Mouse (Mus musculus): ENCODE measurements around the gene Dst. TPM values are rescaled to one million over a fixed set of nuclear protein-coding genes. Genes with fewer than 3 reads are reported as not detected.
A peak's percentile ranks its signal among the peaks of the same experiment; 100 is the strongest.

Gene Dst
- polyA plus RNA-seq, 1 experiment from 2014 or later, result 15.0 TPM

- Histone ChIP-seq H3K36me3 (peaks cover 9% of the 10 kb centered on the region), H3K27ac (0 out of 2 replicates have a peak overlapping the region, but pooled peaks have one; percentile 38), H3K9me3 (no peaks in the 10 kb centered on the region), H3K4me1 (peaks cover 24% of the 10 kb centered on the region), H3K27me3 (ENCODE audit: insufficient read depth, poor library complexity, severe bottlenecking) (no peaks in the 10 kb centered on the region), H3K4me3 (peak overlapping the region; percentile 58; the same call in 1 of the 2 replicates)
- WGBS, result 69% methylated on average over 12 of the region's 12 CpGs
- no peak for DNase-seq (ENCODE audit: low spot score)
Measured at GRCm38 (mm10) chr1:34237689-34238091, 329.7 kb downstream of the Dst start.

- Histone ChIP-seq H3K9me3 (no peaks in the 10 kb centered on the region), H3K36me3 (peaks cover 14% of the 10 kb centered on the region), H3K4me3 (no peak overlapping the region), H3K27me3 (ENCODE audit: insufficient read depth, poor library complexity, severe bottlenecking) (no peaks in the 10 kb centered on the region), H3K4me1 (peaks cover 24% of the 10 kb centered on the region), H3K27ac (no peak overlapping the region)
- WGBS, result 85% methylated on average over 6 of the region's 6 CpGs
- DNase-seq (ENCODE audit: low spot score), result no peak
Measured at GRCm38 (mm10) chr1:34238231-34238630, 330.2 kb downstream of the Dst start.

GRCm38 (mm10) chr1:34244678-34245077 lies 336.7 kb downstream of the Dst start:
- Histone ChIP-seq H3K27me3 (ENCODE audit: insufficient read depth, poor library complexity, severe bottlenecking) (no peaks in the 10 kb centered on the region), H3K4me3 (no peak overlapping the region), H3K36me3 (peaks cover 45% of the 10 kb centered on the region), H3K27ac (no peak overlapping the region), H3K9me3 (no peaks in the 10 kb centered on the region), H3K4me1 (0 out of 2 replicates have a peak, but pooled peaks cover 4% of the 10 kb centered on the region)
- WGBS, result 74% methylated on average over 10 of the region's 10 CpGs
- no peak for DNase-seq (ENCODE audit: low spot score)

- no peak for DNase-seq (ENCODE audit: low spot score)
- Histone ChIP-seq H3K4me1 (0 out of 2 replicates have a peak, but pooled peaks cover 9% of the 10 kb centered on the region), H3K27ac (no peak overlapping the region), H3K27me3 (ENCODE audit: insufficient read depth, poor library complexity, severe bottlenecking) (no peaks in the 10 kb centered on the region), H3K4me3 (no peak overlapping the region), H3K9me3 (no peaks in the 10 kb centered on the region), H3K36me3 (peaks cover 55% of the 10 kb centered on the region)
- WGBS, result 82% methylated on average over 15 of the region's 15 CpGs
Measured at GRCm38 (mm10) chr1:34245951-34246641, 338.1 kb downstream of the Dst start.

GRCm38 (mm10) chr1:34246642-34246987 lies 338.6 kb downstream of the Dst start:
- WGBS, result 89% methylated on average over 8 of the region's 8 CpGs
- no peak for DNase-seq (ENCODE audit: low spot score)
- no peaks in the 10 kb centered on the region for H3K27me3 ChIP-seq (ENCODE audit: insufficient read depth, poor library complexity, severe bottlenecking)
- no peak overlapping the region for H3K27ac ChIP-seq
- no peak overlapping the region for H3K4me3 ChIP-seq
- H3K4me1 ChIP-seq, result 0 out of 2 replicates have a peak, but pooled peaks cover 9% of the 10 kb centered on the region
- no peaks in the 10 kb centered on the region for H3K9me3 ChIP-seq
- peaks cover 56% of the 10 kb centered on the region for H3K36me3 ChIP-seq

GRCm38 (mm10) chr1:34251137-34251536 lies 343.1 kb downstream of the Dst start:
- peaks cover 4% of the 10 kb centered on the region; the same call in 1 of the 2 replicates for H3K4me1 ChIP-seq
- peaks cover 66% of the 10 kb centered on the region for H3K36me3 ChIP-seq
- H3K27me3 ChIP-seq (ENCODE audit: insufficient read depth, poor library complexity, severe bottlenecking), result no peaks in the 10 kb centered on the region
- no peak overlapping the region for H3K4me3 ChIP-seq
- no peak overlapping the region for H3K27ac ChIP-seq
- no peaks in the 10 kb centered on the region for H3K9me3 ChIP-seq
- DNase-seq (ENCODE audit: low spot score), result no peak
- 61% methylated on average over 13 of the region's 13 CpGs for WGBS

- Histone ChIP-seq H3K36me3 (peaks cover 64% of the 10 kb centered on the region), H3K9me3 (no peaks in the 10 kb centered on the region), H3K27me3 (ENCODE audit: insufficient read depth, poor library complexity, severe bottlenecking) (no peaks in the 10 kb centered on the region), H3K27ac (no peak overlapping the region), H3K4me3 (no peak overlapping the region), H3K4me1 (peaks cover 4% of the 10 kb centered on the region; the same call in 1 of the 2 replicates)
- no peak for DNase-seq (ENCODE audit: low spot score)
- 93% methylated on average over 8 of the region's 8 CpGs for WGBS
Measured at GRCm38 (mm10) chr1:34252267-34252666, 344.2 kb downstream of the Dst start.

- Histone ChIP-seq H3K27me3 (ENCODE audit: insufficient read depth, poor library complexity, severe bottlenecking) (no peaks in the 10 kb centered on the region), H3K9me3 (no peaks in the 10 kb centered on the region), H3K4me1 (peaks cover 4% of the 10 kb centered on the region; the same call in 1 of the 2 replicates), H3K27ac (no peak overlapping the region), H3K4me3 (no peak overlapping the region), H3K36me3 (peaks cover 69% of the 10 kb centered on the region)
- WGBS, result 62% methylated on average over 7 of the region's 7 CpGs
- no peak for DNase-seq (ENCODE audit: low spot score)
Measured at GRCm38 (mm10) chr1:34253876-34254275, 345.9 kb downstream of the Dst start.

- H3K4me1 ChIP-seq, result 0 out of 2 replicates have a peak, but pooled peaks cover 2% of the 10 kb centered on the region
- H3K9me3 ChIP-seq, result no peaks in the 10 kb centered on the region
- no peaks in the 10 kb centered on the region for H3K27me3 ChIP-seq (ENCODE audit: insufficient read depth, poor library complexity, severe bottlenecking)
- WGBS, result 82% methylated on average over 8 of the region's 8 CpGs
- peaks cover 79% of the 10 kb centered on the region for H3K36me3 ChIP-seq
- no peak for DNase-seq (ENCODE audit: low spot score)
- no peak overlapping the region for H3K4me3 ChIP-seq
- H3K27ac ChIP-seq, result no peak overlapping the region
Measured at GRCm38 (mm10) chr1:34259898-34260297, 351.9 kb downstream of the Dst start.

GRCm38 (mm10) chr1:34261011-34261410 lies 353.0 kb downstream of the Dst start:
- Histone ChIP-seq H3K4me1 (0 out of 2 replicates have a peak, but pooled peaks cover 2% of the 10 kb centered on the region), H3K4me3 (no peak overlapping the region), H3K27ac (no peak overlapping the region), H3K27me3 (ENCODE audit: insufficient read depth, poor library complexity, severe bottlenecking) (no peaks in the 10 kb centered on the region), H3K9me3 (no peaks in the 10 kb centered on the region), H3K36me3 (peaks cover 75% of the 10 kb centered on the region)
- no peak for DNase-seq (ENCODE audit: low spot score)
- WGBS, result 89% methylated on average over 12 of the region's 12 CpGs

GRCm38 (mm10) chr1:34268520-34268919 lies 360.5 kb downstream of the Dst start:
- DNase-seq (ENCODE audit: low spot score), result no peak
- no peak overlapping the region for H3K4me3 ChIP-seq
- no peak overlapping the region for H3K27ac ChIP-seq
- H3K27me3 ChIP-seq (ENCODE audit: insufficient read depth, poor library complexity, severe bottlenecking), result no peaks in the 10 kb centered on the region
- 0 out of 2 replicates have a peak, but pooled peaks cover 2% of the 10 kb centered on the region for H3K4me1 ChIP-seq
- WGBS, result 86% methylated on average over 13 of the region's 13 CpGs
- H3K9me3 ChIP-seq, result no peaks in the 10 kb centered on the region
- peaks cover 70% of the 10 kb centered on the region for H3K36me3 ChIP-seq

- no peak for DNase-seq (ENCODE audit: low spot score)
- 75% methylated on average over 11 of the region's 11 CpGs for WGBS
- Histone ChIP-seq H3K4me1 (0 out of 2 replicates have a peak, but pooled peaks cover 2% of the 10 kb centered on the region), H3K36me3 (peaks cover 68% of the 10 kb centered on the region), H3K27me3 (ENCODE audit: insufficient read depth, poor library complexity, severe bottlenecking) (no peaks in the 10 kb centered on the region), H3K9me3 (no peaks in the 10 kb centered on the region), H3K27ac (no peak overlapping the region), H3K4me3 (no peak overlapping the region)
Measured at GRCm38 (mm10) chr1:34269578-34269977, 361.6 kb downstream of the Dst start.

GRCm38 (mm10) chr1:34273922-34274321 lies 365.9 kb downstream of the Dst start:
- Histone ChIP-seq H3K27me3 (ENCODE audit: insufficient read depth, poor library complexity, severe bottlenecking) (no peaks in the 10 kb centered on the region), H3K9me3 (no peaks in the 10 kb centered on the region), H3K4me3 (no peak overlapping the region), H3K36me3 (peaks cover 81% of the 10 kb centered on the region), H3K27ac (no peak overlapping the region), H3K4me1 (0 out of 2 replicates have a peak, but pooled peaks cover 3% of the 10 kb centered on the region)
- DNase-seq (ENCODE audit: low spot score), result no peak
- WGBS, result 88% methylated on average over 12 of the region's 12 CpGs

Measured in heart, embryonic 10.5 days (tissue).